Mouse (Mus musculus) limb, embryonic 15.5 days (tissue): Measurements from ENCODE around the gene Fam78b. TPM values are rescaled to one million over a fixed set of nuclear protein-coding genes. Genes with fewer than 3 reads are reported as not detected.

ENCODE experiments used
- ATAC-seq: fragments of 200-750 bp; cut with Nextera tagmentation; 2 replicates; pipeline ENCODE4 v1.8.0; 2017; ENCODE audit warnings: low read depth, moderate TSS enrichment; ENCODE audit not compliant: insufficient number of reproducible peaks, low FRiP score, low TSS enrichment
- H3K27ac ChIP-seq: fragments of 300-500 bp; sonication (generic); 2 replicates; pipeline ENCODE4 v1.5.1; 2015; ENCODE audit warnings: moderate library complexity, mild to moderate bottlenecking, inconsistent platforms
- H3K27me3 ChIP-seq: fragments of 300-500 bp; sonication (generic); 2 replicates; pipeline ENCODE4 v1.6.1; 2015; ENCODE audit warnings: inconsistent platforms
- H3K36me3 ChIP-seq: fragments of 300-500 bp; sonication (generic); 2 replicates; pipeline ENCODE4 v1.6.1; 2015; ENCODE audit warnings: inconsistent platforms
- H3K4me1 ChIP-seq: fragments of 300-500 bp; sonication (generic); 2 replicates; pipeline ENCODE4 v1.6.1; 2015; ENCODE audit warnings: inconsistent platforms
- H3K4me2 ChIP-seq: fragments of 300-500 bp; sonication (generic); 2 replicates; pipeline ENCODE4 v1.6.1; 2015; ENCODE audit warnings: mild to moderate bottlenecking, inconsistent platforms
- H3K4me3 ChIP-seq: fragments of 300-500 bp; sonication (generic); 2 replicates; pipeline ENCODE4 v1.5.1; 2015; ENCODE audit warnings: mild to moderate bottlenecking, inconsistent platforms
- H3K9ac ChIP-seq: fragments of 300-500 bp; sonication (generic); 2 replicates; pipeline ENCODE4 v1.6.1; 2015; ENCODE audit warnings: inconsistent platforms
- H3K9me3 ChIP-seq: fragments of 300-500 bp; sonication (generic); 2 replicates; pipeline ENCODE4 v1.6.1; 2016; ENCODE audit warnings: inconsistent platforms
- WGBS: fragments of 180-500 bp; shearing (Covaris S2); methylation state at CpG from one replicate; pipeline ENCODE4 v1.1.7; 2015; 5-methylcytosine and 5-hydroxymethylcytosine counted together
- polyA plus RNA-seq: library from polyadenylated mRNA; unstranded; fragments of >200 nt; fragmentation: Nextera tagmentation; extraction: Ambion mirVana; gene quantifications from 2 replicates; pipeline ENCODE4 v1.2.1, GENCODE M21; 2015

The Fam78b gene
- polyA plus RNA-seq, 1 experiment from 2014 or later, result 0.44 TPM

GRCm38 (mm10) chr1:167007341-167007740, 6.1 kb downstream of the Fam78b start:
- no peak overlapping the region for H3K9ac ChIP-seq
- peaks cover 12% of the 10 kb centered on the region for H3K27me3 ChIP-seq
- no peak overlapping the region for H3K27ac ChIP-seq
- H3K9me3 ChIP-seq, result no peaks in the 10 kb centered on the region
- no peaks in the 10 kb centered on the region for H3K36me3 ChIP-seq
- no peak overlapping the region for H3K4me2 ChIP-seq
- WGBS, result 83% methylated on average over 6 of the region's 6 CpGs
- no peak for ATAC-seq
- H3K4me3 ChIP-seq, result no peak overlapping the region
- peaks cover 2% of the 10 kb centered on the region for H3K4me1 ChIP-seq

- H3K36me3 ChIP-seq, result no peaks in the 10 kb centered on the region
- H3K9ac ChIP-seq, result no peak overlapping the region
- H3K27ac ChIP-seq, result no peak overlapping the region
- no peak overlapping the region for H3K4me2 ChIP-seq
- 70% methylated on average over 9 of the region's 9 CpGs for WGBS
- no peak overlapping the region for H3K4me3 ChIP-seq
- ATAC-seq, result no peak
- H3K9me3 ChIP-seq, result no peaks in the 10 kb centered on the region
- H3K4me1 ChIP-seq, result no peaks in the 10 kb centered on the region
- H3K27me3 ChIP-seq, result no peaks in the 10 kb centered on the region
Observed at GRCm38 (mm10) chr1:167010190-167010589, 9.0 kb downstream of the Fam78b start.

GRCm38 (mm10) chr1:167011301-167011700, 10.1 kb downstream of the Fam78b start:
- no peak overlapping the region for H3K9ac ChIP-seq
- WGBS, result 27% methylated on average over 6 of the region's 6 CpGs
- no peak overlapping the region for H3K4me3 ChIP-seq
- no peaks in the 10 kb centered on the region for H3K4me1 ChIP-seq
- H3K9me3 ChIP-seq, result no peaks in the 10 kb centered on the region
- no peaks in the 10 kb centered on the region for H3K36me3 ChIP-seq
- no peaks in the 10 kb centered on the region for H3K27me3 ChIP-seq
- ATAC-seq, result no peak
- no peak overlapping the region for H3K27ac ChIP-seq
- H3K4me2 ChIP-seq, result no peak overlapping the region

DNA sequence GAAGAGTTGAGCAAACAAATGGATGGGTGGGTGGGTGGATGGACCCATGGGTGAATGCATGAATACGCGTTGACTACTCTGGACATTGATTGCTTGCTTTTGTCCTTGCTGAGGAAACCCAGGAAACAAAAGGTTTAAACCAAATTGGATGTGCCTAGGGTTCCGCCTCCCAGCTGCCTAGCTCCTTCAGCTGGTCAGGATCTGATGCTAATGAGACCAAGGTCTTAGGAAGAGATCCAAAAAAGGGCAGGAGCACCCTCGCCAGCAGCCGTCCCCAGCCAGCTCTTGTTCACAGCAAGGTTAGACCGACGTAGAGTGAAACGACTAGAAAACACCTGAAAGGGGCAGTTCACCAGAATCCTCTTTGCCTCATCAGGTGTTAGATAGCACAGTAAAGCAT, 11.4 kb downstream of the Fam78b start:
- Histone ChIP-seq H3K27ac (no peak overlapping the region), H3K9ac (no peak overlapping the region), H3K4me3 (no peak overlapping the region), H3K4me2 (no peak overlapping the region), H3K4me1 (no peaks in the 10 kb centered on the region), H3K36me3 (no peaks in the 10 kb centered on the region), H3K9me3 (no peaks in the 10 kb centered on the region), H3K27me3 (no peaks in the 10 kb centered on the region)
- no peak for ATAC-seq
- 88% methylated on average over 8 of the region's 8 CpGs for WGBS

DNA sequence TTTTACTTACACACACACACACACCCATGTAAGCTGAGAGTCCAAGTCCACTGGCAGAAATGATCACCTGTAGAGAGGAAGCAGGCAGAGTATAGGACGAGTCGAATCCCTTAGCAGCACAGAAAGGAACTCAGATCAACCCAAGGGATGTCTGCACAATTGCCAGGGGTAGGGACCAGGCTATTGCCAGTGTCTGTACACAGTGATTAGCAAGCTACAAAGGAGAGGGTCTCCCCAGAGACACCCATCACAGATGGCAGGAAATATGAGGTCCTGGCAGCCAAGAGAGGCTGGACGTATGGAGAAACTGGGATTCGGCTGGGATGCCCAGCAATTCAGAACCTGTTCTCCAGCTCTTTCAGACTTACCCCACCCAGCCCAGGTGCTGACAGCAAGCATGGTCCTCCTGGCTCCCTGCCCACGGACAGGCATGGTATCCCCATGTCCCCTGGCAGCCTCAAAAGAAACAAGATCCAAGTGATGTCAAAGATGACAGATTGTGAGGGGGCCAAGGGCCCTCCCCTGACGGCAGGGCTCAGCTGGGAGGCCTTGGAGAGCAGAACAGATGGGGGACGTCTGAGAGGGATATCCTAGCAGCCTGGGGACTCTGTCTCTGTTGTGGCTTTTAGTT, 12.1 kb downstream of the Fam78b start:
- H3K9me3 ChIP-seq, result no peaks in the 10 kb centered on the region
- no peaks in the 10 kb centered on the region for H3K4me1 ChIP-seq
- no peak for ATAC-seq
- H3K9ac ChIP-seq, result no peak overlapping the region
- H3K27me3 ChIP-seq, result no peaks in the 10 kb centered on the region
- 35% methylated on average over 7 of the region's 7 CpGs for WGBS
- H3K36me3 ChIP-seq, result no peaks in the 10 kb centered on the region
- no peak overlapping the region for H3K4me2 ChIP-seq
- no peak overlapping the region for H3K4me3 ChIP-seq
- no peak overlapping the region for H3K27ac ChIP-seq

DNA sequence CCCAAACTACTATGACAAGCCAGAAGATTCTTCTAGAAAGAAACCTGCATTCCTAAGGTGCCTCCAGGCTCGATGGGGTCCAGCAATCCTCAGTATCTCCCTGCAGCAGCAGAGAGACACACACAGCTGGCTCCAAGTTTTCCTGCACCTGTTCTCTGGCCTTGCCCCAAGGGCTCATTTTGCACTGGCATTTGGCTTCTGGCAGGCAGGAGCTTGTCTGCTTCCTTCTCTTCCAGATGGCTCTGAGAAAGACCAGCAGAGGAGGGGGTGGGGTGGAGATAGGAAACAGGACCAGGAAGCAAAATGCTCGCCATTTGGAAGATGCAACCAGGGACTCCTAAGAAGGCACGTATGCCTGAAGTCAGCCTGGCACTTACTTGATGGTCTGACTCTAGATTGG, 15.1 kb downstream of the Fam78b start:
- WGBS, result 39% methylated on average over 3 of the region's 3 CpGs
- ATAC-seq, result no peak
- H3K9ac ChIP-seq, result no peak overlapping the region

GRCm38 (mm10) chr1:167022001-167022424, 20.8 kb downstream of the Fam78b start:
- Histone ChIP-seq H3K27me3 (no peaks in the 10 kb centered on the region), H3K4me3 (no peak overlapping the region), H3K4me1 (no peaks in the 10 kb centered on the region), H3K4me2 (no peak overlapping the region), H3K27ac (no peak overlapping the region), H3K9me3 (no peaks in the 10 kb centered on the region), H3K36me3 (no peaks in the 10 kb centered on the region), H3K9ac (no peak overlapping the region)
- WGBS, result 41% methylated on average over 9 of the region's 9 CpGs
- no peak for ATAC-seq

More for the DNA sequence above, 15.1 kb downstream of the Fam78b start:
- H3K4me2 ChIP-seq, result no peak overlapping the region
- H3K4me3 ChIP-seq, result no peak overlapping the region
- no peaks in the 10 kb centered on the region for H3K4me1 ChIP-seq
- H3K9me3 ChIP-seq, result no peaks in the 10 kb centered on the region
- no peaks in the 10 kb centered on the region for H3K27me3 ChIP-seq
- H3K36me3 ChIP-seq, result no peaks in the 10 kb centered on the region
- H3K27ac ChIP-seq, result no peak overlapping the region

GRCm38 (mm10) chr1:167022541-167023121, 21.4 kb downstream of the Fam78b start:
- no peaks in the 10 kb centered on the region for H3K27me3 ChIP-seq
- no peaks in the 10 kb centered on the region for H3K4me1 ChIP-seq
- no peaks in the 10 kb centered on the region for H3K36me3 ChIP-seq
- no peaks in the 10 kb centered on the region for H3K9me3 ChIP-seq
- no peak overlapping the region for H3K4me2 ChIP-seq
- no peak for ATAC-seq
- H3K9ac ChIP-seq, result no peak overlapping the region
- H3K4me3 ChIP-seq, result no peak overlapping the region
- no peak overlapping the region for H3K27ac ChIP-seq
- WGBS, result 48% methylated on average over 7 of the region's 8 CpGs

DNA sequence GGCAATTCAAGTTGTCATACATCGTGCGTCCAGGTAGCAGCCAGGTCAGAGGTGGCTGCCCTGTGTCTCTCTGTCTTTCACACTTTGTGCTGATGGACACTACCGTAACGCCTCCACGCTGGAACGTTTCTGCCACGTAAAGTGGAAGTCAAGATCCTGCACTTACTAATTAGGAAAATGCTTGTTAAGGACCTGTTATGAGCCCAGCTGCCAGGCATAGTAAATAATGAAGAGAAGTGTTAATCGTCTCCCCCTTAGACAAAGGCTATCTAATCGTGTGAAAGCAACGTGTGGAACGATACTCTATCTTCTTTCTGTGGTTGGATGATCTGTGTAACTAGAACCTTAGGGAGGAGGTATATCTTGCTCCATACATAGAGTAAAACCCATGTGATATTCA, 22.6 kb downstream of the Fam78b start:
- no peak overlapping the region for H3K4me2 ChIP-seq
- no peaks in the 10 kb centered on the region for H3K27me3 ChIP-seq
- H3K4me3 ChIP-seq, result no peak overlapping the region
- WGBS, result 73% methylated on average over 11 of the region's 11 CpGs
- H3K9ac ChIP-seq, result no peak overlapping the region
- no peaks in the 10 kb centered on the region for H3K36me3 ChIP-seq
- no peaks in the 10 kb centered on the region for H3K9me3 ChIP-seq
- ATAC-seq, result no peak
- no peaks in the 10 kb centered on the region for H3K4me1 ChIP-seq
- no peak overlapping the region for H3K27ac ChIP-seq

DNA sequence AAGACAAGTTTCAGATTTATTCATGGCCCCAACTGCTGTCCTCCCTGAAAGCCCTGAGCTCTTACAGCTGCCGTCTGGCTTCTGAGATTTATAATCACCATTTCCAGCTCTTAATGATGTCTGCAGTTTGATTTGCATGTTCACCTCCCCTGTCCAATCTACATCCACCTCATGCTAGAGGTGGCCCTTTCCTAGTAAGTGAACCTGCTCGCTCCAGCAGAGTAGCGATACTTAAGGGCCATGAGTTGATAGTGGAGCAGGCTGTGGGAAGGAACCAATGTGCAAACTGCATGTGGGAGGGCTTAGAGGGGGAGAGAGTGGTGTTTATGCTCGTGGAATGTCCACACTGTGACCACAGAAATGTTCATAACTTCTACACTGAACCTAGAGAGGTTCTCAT, 23.7 kb downstream of the Fam78b start:
- Histone ChIP-seq H3K27ac (no peak overlapping the region), H3K4me3 (no peak overlapping the region), H3K4me1 (no peaks in the 10 kb centered on the region), H3K36me3 (no peaks in the 10 kb centered on the region), H3K9ac (no peak overlapping the region), H3K27me3 (no peaks in the 10 kb centered on the region), H3K9me3 (no peaks in the 10 kb centered on the region), H3K4me2 (no peak overlapping the region)
- ATAC-seq, result no peak
- WGBS, result 56% methylated on average over 4 of the region's 4 CpGs

DNA sequence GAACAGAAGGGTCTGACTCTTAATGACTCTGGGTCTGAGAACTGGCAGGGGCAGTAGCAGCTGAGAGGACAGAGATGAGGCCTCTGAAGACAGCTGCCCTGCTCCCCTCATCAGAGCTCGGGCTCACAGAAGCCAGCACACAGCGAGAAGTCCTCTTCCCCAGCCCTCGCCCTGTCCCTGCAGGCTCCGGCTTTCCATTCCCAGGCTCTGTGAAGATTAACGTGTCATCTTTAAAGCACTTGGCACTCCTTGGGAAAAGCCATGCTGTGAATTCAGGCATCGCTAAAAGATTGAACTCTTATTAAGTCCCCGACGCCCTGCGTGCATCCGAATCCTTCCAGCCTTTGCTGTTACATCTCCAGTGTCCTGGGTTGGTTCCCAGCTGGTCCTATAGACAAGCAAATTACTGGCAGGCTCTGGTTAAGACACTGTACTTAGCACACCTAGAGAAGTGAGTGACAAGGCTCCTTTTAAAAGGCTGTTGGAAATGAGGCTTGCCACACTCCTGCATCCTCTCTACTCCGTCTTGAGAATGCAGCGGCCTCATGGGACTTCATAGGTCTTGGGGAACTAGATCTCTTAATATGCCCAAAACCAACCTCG, 30.9 kb downstream of the Fam78b start:
- no peak overlapping the region for H3K4me3 ChIP-seq
- H3K4me2 ChIP-seq, result no peak overlapping the region
- 66% methylated on average over 13 of the region's 13 CpGs for WGBS
- no peaks in the 10 kb centered on the region for H3K9me3 ChIP-seq
- H3K36me3 ChIP-seq, result no peaks in the 10 kb centered on the region
- H3K4me1 ChIP-seq, result no peaks in the 10 kb centered on the region
- H3K9ac ChIP-seq, result no peak overlapping the region
- no peak for ATAC-seq
- H3K27ac ChIP-seq, result no peak overlapping the region
- no peaks in the 10 kb centered on the region for H3K27me3 ChIP-seq

DNA sequence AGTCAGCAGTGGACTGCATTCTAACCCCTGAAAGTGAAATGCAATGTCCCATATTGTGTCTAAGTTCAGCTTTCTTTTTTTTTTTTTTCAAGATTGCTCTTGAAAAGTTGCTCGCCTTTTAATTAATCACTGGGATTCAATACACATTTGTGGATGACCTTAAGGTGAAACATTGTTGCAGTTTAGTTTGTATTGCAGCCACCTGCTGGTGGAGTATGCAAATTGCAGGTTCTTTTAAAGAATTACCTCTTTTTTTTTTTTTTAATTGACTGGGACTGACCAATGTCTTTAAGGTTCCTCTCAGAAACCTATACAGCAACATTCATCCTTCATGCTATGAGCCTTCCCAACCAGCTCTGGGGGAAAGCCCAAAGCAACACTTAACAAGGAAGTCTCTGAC, 33.2 kb downstream of the Fam78b start:
- Histone ChIP-seq H3K9ac (no peak overlapping the region), H3K4me1 (no peaks in the 10 kb centered on the region), H3K27me3 (no peaks in the 10 kb centered on the region), H3K27ac (no peak overlapping the region), H3K4me2 (no peak overlapping the region), H3K36me3 (no peaks in the 10 kb centered on the region), H3K9me3 (no peaks in the 10 kb centered on the region), H3K4me3 (no peak overlapping the region)
- ATAC-seq, result no peak
- WGBS, result 76% methylated on average over 1 of the region's 1 CpGs
